Mouse (Mus musculus): ENCODE results near the gene Rab5b.
"Not testable (repeated sequence)": the region's sequence is repeated elsewhere in the genome, so short reads cannot be mapped to it uniquely, and the experiment has no call there.

Rab5b gene

DNA sequence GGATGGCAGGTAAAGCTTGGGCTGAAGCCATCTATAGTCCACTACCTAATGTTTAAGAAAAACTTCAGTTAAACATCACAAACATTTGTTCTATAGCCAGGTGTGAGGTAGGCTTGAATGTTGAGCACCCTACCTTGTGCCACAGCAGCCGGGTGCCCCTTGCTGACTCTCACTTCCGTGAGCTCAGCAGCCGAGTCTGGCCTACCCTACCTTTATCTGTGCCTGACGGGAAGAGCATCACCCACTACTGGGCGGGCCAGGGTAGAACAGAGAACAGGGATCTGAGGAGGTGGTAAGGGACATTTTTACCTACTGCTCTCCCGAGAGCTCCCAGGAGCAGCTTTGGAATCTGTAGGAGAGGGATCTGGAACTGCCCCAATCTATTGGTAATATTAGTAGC, 53.3 kb downstream of the Rab5b start:
- DNase-seq (ENCODE audit: low read depth): no peak

DNA sequence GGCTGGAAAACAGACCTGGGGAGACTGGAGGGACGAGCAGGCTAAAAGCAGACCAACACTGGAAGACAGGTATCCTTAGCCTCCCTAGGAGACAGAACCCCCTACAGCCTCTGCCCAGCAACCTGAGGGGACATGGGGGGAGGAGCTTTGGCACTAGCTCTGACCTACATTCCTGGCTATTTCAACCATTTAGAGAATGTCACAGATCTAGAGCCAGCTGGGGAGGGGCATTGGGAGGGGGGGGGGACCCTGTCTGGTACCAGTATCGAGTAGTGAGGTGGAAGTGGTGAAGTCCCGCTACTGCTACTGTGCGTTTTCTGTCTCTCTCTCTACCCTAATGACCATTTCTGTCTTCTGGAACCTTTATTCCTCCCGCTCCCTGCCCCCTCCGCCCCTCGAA, 54.2 kb downstream of the Rab5b start:
- DNase-seq (ENCODE audit: low read depth): no peak

DNA sequence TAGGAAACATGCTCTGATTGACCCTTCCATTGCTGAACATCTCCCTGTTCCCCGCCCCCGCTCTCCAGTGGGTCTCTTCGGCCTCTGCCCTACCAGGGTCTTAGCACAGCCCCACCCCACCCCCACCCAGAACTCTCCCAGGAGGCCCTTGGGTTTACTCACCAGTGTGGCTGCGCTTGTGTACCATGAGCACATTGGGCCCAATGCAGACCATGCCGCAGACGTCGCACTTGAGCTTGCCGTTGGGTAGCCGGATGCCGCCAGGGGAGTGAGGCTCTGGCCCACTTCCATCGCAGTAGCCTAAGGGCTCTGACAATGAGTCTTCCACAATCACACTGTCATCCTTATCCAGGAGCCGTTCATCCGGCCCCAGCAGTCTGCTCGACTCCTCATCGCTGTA, 55.2 kb downstream of the Rab5b start:
- no peak for DNase-seq (ENCODE audit: low read depth)

DNA sequence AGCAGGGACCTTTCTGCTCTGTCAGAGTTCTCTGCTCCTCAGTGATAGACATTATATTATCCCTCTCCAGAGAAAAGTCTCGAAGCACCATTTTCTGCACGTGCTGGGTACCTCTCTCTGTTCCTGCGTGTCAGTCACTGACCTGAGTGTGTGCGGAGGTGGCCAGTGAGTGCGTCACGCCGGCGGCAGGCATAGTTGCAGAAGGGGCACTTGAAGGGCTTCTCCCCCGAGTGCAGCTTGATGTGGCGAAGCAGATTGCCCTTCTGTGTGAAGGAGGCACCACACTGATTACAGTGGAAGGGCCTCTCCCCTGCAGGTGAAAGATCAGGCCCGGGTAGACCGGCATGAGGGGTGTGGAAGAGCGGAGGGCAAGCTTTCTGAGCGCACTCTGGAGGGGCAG, 56.1 kb downstream of the Rab5b start:
- no peak for DNase-seq (ENCODE audit: low read depth)

DNA sequence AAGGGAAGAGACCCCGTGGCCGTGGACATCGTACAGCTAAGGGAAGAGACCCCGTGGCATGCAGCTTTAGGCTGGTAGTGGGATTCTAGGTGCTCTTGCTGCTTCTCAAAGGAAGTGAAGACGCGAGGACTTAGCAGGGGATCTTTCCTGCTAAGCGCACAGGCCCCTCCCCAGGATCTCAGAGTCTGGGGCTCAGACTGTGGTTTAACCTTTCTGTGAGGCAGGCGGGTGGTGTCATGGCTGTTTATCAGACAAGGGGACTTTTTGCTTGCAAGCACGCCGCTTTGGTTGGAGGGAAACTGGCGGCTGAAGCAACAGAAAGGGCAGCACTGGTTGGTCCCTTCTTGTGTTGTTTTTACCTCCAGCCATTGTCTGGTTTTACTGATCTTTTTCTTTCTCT, 59.1 kb downstream of the Rab5b start:
- DNase-seq (ENCODE audit: low read depth): peak; percentile 42

DNA sequence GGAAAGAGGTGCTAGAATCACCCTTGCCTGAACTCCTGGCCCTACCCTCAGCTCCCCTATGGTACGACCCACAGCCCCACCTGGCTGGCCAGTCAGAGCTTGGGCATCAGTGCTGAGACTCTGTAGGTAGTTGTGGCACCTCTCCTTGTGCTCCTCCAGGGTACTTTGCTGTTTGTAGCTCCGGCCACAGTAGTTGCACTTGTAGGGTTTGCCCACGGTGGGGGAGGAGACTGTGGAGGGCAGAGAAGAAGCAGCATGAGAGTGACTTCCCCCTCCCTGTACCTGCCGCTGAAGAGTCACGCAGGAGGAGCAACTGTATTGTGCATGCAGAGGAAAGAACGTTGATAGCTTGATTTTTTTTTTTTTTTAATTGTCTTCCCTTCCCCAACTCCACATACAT, 59.5 kb downstream of the Rab5b start:
- DNase-seq (ENCODE audit: low read depth): no peak

DNA sequence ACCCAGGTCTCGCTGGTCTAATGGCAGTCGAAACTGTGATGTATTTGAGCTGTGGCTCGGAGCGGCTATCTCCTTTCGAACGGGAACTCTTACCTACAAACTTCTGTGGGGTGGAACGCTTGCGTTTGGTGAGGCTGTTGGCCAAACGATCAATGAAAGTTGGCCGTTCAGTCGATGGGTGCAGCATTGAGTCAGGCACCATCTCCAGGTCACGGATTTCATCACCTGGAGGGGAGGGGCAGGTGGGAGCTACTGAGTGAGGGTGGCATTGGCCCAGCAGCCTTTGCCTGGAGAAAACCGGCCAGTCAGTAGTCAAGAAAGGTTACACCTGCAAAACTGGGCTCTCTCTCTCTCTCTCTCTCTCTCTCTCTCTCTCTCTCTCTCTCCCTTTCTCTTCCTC, 60.4 kb downstream of the Rab5b start:
- no peak for DNase-seq (ENCODE audit: low read depth)

DNA sequence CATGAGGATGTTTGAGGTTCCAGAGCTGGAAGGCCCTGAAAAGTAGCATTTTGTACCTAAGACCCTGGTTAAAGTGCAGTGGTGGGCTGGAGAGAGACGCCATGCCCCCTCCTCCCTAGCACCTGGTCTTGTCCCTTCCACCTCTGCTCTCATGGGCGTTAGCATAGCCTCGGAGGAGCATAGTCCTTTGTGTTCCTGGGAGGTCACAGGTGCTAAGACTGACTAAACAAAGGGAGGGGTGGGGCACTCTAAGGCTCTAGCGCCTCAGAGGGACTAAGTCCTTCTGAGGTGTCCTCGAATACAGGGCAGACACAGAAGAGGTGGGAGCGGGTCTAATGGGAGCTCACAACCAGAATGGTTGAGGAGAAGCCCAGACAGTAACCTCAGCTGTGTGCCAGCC, 64.5 kb downstream of the Rab5b start:
- DNase-seq (ENCODE audit: low read depth): no peak

DNA sequence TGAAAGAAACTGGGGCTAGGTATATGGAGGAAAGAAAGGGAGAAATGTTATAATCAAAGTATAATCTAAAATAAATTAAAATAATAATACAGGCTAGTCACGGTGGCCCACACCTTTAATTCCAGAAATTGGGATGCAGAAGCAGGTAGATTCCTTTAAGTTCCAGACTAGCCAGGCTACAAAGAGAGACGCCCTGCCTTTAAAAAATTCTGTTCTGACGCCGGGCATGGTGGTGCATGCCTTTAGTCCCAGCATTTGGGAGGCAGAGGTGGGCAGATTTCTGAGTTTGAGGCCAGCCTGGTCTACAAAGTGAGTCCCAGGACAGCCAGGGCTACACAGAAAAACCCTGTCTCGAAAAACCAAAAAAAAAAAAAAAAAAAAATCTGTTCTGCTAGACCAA, 65.8 kb downstream of the Rab5b start:
- DNase-seq (ENCODE audit: low read depth): not testable (repeated sequence)

DNA sequence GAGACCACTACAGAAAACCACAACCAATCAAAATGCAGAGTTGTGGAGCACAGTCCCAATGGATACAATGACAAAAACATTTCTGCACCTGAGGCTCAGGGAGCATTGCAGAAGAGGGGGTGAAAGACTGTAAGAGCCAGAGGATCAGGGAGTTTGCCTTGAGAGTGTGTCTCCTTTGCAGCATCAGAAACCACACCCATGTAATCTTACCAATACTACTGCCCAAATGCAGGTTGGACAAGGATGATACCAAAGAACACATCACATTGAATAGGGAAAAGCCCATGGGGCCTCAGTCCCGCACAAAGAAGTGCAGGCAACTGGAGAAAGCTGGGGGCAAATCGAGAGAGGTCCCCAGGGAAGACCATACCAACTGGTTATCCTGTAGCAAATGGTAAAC, 66.3 kb downstream of the Rab5b start:
- DNase-seq (ENCODE audit: low read depth): no peak

DNA sequence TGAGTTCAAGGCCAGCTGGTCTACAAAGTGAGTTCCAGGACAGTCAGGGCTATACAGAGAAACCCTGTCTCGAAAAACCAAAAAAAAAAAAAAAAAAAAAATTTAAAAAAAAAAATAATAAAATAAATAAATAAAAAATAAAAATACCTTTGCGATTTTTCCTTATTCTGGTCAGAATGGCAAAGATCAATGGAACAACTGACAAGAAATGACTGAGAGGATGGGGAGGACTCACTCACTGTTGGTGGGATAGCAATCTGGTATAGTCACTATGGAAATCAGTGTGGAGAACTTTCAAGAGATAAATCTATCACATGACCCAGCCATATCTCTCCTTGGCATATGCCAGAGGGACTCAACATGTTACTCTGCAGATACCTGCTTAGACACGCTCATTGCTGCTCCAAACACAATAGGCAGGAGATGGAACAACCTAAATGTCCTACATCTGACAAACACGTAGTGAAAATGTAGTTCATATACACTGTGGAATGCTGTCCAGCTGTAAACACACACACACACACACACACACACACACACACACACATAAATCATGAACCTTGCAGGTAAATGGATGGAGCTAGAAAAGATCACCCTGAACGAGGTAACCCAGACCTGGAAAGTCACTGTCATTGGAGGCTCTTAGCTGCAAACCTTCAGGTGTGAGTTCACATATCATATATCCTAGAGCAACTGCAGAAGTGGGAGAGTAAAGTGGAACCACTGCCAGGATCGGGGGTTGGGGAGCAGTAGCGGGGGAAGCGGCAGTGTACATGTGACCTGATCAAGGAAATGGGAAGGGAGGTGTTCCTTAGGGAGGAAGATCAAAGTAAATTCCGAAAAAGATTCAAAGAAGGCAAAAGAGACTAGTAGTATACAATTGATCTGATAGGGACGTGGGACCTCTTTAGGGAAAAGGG, 68.4 kb downstream of the Rab5b start:
- no peak for DNase-seq (ENCODE audit: low read depth)

Data from c-Kit-positive CD71-negative TER-119-negative erythroid progenitor cells, embryonic 14.5 days (primary cell).